Mouse (Mus musculus): ENCODE measurements at regions not wholly inside any gene's neighbourhood (a gene's known extent, or its start where the extent isn't known, plus 50 kb on each side); places are given as distances from the start of the nearest gene placed in this dataset.

DNA sequence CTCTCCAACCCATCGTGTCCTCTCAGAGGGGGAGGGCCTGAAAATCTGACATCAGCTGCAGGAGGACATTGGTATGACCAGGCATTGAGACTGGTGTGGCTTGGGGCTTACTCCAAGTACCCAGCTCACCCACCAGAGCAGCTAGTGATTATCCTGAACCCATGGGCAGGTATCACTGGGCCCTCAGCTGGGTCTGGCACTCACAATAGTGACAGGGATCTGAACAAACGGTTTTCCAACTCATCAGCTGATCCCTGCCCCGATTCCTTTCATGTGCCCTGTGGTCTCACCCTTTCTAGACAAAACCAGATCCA lies 211.2 kb downstream of the Gm26897 start:
- no peak for DNase-seq (ENCODE audit: low spot score)

GRCm38 (mm10) chr5:111946281-111946680 lies 212.6 kb downstream of the Gm26897 start:
- no peak for DNase-seq (ENCODE audit: low spot score)

GRCm38 (mm10) chr5:111957698-111958097 lies 224.0 kb downstream of the Gm26897 start:
- no peak for DNase-seq (ENCODE audit: low spot score)

- no peak for DNase-seq (ENCODE audit: low spot score)
These were observed 224.5 kb downstream of the Gm26897 start for GRCm38 (mm10) chr5:111958226-111958625.

- peak; percentile 3 for DNase-seq (ENCODE audit: low spot score)
These were observed 231.6 kb downstream of the Gm26897 start for GRCm38 (mm10) chr5:111965311-111965710.

DNA sequence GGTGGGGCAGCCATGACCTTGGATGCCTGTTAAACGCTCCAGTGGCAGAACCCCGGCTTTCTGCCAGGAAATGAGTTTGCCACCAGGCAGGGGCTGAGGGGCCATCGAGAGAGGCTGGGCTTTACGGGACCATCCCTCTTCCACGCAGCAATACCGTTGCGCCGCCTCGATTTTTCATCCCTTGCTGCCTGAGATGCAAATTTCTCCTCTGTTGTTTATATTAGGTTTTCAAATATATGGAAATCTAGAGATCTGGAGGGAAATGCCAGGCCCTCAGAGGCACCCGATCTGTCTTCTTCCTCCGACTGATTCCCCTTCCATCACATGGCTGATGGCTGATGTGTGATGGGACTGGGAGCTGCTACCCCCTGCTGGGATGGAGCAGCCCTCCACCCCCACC lies 234.4 kb downstream of the Gm26897 start:
- DNase-seq (ENCODE audit: low spot score), result peak; percentile 1

DNA sequence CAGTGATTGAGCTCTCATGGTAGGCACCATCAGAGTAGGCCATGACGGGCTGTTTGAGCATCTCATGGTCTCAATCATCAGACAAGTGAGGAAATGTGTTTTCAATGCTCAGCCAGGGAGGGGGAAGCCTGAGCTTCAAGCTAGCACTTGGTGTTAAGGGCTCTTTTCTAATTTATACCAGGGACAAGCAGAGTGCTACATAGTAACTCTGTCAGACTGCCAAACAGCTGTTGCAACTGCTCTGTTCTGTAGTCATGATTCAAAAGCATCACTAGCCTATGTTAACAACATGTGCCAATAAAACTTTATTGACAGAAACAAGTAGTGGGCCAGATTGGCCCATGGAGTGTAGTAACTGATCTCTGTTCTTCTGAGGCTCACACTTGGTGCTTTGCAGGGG lies 235.0 kb downstream of the Gm26897 start:
- DNase-seq (ENCODE audit: low spot score), result no peak

GRCm38 (mm10) chr5:111971193-111971592 lies 237.5 kb downstream of the Gm26897 start:
- DNase-seq (ENCODE audit: low spot score), result peak; percentile 17

DNA sequence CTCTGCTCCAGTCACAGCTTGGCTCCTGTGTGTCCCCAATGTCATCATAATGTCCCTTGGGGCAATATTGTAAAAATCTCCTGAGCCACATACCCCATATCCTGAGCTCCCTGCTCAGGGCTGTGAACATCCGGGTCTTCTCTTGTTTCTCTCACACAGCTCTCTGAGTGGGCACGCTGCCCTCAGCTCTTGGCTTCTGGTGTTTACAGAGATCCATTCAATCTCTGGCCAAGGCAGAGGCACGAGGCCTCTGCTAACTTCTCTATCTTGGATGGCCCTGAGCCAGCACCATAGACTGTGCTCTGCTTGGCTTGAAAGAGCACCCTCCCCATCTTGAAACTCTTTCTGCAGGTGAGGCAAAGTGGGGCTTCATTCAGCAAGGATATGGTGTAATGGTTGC lies 238.2 kb downstream of the Gm26897 start:
- DNase-seq (ENCODE audit: low spot score), result no peak

- DNase-seq (ENCODE audit: low spot score), result no peak
These were observed 242.0 kb downstream of the Gm26897 start for GRCm38 (mm10) chr5:111975686-111976085.

DNA sequence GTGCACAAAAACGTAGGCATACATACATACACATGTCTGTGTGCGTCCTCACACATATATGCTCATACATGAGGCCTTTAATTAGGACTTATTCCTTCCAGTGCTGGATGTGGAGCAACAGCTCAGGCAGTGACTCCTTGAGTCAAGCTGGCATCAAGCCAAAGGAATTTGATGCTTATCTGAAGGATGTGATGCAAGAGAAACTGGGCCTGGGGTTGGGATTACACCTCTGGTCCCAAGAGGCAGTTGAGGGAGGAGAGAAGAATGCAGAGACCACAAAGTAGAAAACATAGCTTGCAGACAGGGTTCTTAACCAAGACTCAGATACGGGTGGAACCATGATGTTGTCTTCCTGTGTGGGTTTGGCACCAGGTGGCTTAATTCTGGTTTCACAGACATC lies 245.9 kb downstream of the Gm26897 start:
- DNase-seq (ENCODE audit: low spot score), result no peak

DNA sequence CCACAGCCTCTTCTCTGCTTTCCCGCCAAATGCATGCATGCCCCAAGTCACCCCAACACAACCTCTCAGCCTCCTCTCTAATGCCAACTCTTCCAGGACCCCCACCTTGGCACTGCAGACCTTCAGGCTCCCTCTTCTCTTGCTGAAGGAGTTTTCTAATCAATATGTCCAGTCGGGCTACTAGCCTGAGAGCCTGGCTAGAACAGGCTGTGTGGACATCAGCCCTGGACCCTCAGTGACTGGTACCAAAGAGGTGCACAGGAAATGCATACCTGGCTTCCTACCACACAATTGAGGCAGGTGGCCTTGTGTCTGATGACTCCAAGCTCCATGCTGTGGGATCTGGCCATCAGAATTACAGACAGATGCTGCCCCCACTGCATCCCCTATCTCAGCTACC lies 248.4 kb downstream of the Gm26897 start:
- no peak for DNase-seq (ENCODE audit: low spot score)

DNA sequence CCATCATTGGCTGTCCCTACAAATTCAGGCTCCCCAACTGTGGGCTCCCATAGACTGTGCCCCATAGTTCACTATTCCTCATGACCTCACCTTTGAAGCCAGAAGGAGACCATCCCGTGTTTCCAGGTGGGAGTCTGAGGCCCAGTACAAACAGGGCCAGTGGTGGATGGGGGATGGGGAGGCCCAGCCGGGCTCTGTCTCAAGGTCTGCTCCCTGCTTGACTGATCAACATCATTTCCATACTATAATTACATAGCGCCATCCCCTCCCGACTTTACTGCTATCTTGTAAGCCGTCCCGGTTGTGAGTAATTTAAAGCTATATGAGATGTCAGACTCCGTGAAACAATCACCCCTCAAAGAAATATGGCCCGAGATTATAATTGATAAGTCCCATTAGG lies 252.3 kb downstream of the Gm26897 start:
- no peak for DNase-seq (ENCODE audit: low spot score)

DNA sequence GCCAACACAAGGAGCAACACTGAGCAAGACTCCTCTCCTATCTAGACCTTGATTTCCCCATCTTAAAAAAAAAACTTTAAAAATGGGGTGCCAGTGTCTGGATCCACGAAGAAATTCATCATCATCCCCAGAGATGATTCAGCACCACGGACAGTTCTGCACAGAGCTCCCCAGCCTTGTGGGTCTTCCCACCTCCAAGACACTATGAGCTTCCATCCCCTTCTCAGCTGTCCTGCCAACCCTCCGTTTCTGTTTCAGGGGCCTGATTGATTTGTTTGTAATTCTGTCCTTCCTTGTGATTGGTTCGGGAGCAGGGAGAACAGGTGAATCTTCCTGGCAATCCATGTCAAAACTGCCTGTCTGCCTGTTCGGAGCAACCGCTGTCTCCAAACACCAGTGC lies 253.3 kb downstream of the Gm26897 start:
- DNase-seq (ENCODE audit: low spot score), result no peak

DNA sequence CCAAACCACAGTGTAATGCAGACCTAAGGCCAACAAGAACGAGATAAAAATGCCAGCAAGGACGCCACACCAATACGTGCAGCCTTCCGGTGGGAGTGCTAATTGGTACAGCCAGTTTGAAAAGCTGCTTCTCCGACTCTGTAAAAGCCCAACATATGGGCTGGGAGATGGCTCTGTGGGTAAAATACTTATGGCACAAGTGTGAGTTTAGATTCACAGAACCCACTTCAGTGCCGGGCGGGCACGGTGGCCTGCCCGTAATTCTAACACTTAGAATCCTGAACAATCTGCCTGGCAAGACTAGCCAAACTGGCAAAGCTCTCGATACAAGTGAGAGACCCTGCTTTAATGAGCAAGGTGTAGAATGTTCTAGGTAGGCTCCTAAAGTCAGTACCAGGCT lies 258.1 kb downstream of the Gm26897 start:
- no peak for DNase-seq (ENCODE audit: low spot score)

- DNase-seq (ENCODE audit: low spot score), result no peak
These were observed 259.1 kb downstream of the Cryba4 start for GRCm38 (mm10) chr5:111993221-111993620.

DNA sequence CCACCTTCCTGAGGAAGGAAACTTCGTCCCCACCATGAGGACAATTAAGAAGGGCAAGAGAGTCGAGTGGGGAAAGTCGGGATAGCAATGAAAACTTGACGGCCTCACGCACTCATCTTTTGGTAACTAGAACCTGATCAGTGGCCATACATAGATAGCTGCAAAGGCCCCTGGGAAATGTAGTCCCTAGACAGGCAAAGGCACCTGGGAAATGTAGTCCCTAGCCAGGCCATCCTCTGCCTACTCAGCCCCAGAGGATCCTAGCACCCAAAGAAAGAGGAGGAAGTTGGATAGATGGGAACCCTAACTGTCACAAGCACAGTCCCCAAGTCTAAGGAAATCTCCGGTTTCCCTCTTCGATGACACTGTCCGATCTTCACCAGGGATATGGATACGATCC lies 258.4 kb downstream of the Cryba4 start:
- DNase-seq (ENCODE audit: low spot score), result no peak

DNA sequence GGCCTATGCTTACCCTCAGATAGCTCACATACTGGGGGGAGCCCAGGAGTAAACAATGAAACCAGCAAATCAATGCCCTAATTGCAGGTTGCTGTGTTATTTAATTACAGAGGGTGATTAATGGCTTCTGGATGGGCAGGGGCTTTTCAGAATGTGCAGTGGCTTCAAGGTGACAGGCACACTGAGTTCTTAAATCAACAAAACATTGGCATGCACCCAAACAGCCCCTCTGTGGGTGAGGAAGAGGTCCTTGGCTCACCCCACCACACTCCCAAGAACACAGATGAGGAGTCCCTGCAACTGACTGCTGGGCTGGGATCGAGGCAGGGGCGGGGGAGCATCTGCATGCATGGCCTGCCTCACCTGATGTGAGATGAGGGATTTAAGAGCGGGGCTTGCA lies 255.5 kb downstream of the Cryba4 start:
- DNase-seq (ENCODE audit: low spot score), result no peak

GRCm38 (mm10) chr5:112001742-112002701 lies 250.3 kb downstream of the Cryba4 start:
- DNase-seq (ENCODE audit: low spot score), result no peak

DNA sequence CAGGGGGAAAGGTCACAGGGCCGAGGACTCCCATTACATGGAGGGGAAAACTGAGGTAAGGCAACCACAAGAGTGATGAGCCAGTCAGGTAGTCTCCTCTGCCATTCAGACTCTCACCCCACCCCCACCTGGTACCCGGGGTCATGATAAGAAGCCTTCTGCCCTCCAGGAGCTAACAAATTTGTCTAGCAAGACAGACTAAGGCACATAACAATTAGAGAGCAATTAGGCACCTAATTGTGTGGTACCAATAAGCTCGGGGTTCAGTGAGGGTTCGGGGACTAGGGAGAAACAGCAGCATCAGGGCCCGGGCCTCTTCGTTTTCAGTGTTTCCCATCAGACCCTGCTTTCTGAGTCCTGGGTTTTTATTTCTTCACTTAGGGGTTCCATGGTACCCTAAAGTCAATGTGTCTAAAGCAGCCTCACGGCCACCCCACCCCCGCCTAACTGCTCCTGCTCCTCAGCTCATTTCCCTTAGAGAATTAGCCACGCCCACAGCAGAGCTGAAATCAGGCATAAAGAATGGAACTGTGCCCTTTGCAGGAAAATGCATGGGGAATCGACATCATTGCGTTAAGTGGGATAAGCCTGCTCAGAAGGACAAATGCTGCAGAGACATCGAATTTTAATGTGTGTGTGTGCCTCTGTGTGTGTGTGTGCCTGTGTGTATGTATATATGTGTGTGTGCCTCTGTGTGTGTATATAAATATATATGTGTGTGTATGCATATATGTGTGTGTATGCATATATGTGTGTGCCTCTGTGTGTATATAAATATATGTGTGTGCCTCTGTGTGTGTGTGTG lies 249.3 kb downstream of the Cryba4 start:
- no peak for DNase-seq (ENCODE audit: low spot score)

DNA sequence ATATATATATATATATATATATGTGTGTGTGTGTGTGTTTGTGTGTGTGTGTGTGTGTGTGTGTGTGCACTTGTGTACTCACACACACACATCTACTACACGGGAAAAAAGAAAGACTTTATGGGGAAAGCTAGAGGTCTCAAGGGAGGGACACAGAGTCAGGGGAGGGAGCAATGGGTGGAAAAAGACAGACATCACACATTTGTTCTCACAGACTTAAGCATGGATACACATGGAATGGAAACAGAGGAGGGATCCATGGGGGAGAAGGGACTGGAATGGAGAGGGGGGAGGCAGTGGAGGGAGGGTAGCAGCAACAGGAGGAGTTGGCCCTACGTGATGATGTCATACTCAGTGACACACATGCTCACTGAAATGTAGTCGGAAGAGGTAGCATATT lies 248.3 kb downstream of the Cryba4 start:
- no peak for DNase-seq (ENCODE audit: low spot score)

DNA sequence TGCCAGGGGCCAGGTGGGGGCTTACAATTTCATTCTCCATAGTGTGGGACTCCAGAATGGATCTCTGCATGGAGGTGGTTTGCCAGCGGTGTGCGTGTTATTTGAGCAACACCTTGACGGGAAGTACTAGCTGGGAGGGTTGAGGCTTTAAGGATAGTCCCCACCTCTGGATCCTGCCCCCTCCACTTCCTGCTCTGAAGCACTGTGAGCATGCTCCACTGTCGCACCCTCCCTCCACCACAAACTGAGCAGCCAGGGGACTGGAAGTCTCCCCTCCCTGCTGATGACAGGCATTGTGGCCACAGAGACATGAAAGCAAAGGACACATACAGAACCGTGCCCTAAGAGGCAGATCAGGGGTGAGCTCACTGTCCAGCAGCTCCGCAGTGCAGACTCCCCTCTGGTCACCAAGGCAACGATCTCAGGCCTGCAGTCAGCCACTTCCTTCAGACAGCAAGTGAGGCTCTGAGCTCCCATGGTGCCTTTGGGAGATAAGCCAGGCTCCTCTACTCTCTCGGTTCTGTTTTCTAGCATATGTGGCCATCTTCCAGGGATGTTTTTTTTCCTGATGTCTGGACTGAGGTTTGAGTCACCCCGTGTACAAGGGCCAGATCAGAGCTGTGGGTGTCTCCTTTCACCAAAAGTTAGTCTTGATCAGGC lies 239.7 kb downstream of the Cryba4 start:
- no peak for DNase-seq (ENCODE audit: low spot score)

DNA sequence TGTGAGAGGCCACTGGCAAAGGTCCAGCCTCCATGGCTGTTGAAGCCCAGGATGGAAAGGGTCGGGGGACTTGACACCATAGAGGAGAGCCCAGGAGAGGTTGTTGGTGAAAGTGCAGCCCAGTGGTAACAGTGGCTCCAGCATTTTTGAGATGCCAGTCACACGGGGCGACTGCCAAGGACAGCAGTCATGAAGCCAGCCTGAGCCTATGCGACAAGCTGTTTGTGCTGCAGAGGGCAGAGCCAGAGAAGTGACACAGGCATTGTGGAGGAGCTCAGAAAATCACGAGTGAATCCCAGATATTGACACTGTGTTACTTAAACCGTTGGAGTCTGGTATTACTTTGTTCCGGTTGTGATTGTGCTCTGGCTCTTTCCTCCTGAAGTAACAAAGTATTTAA lies 233.4 kb downstream of the Cryba4 start:
- DNase-seq (ENCODE audit: low spot score), result no peak

Measured in urinary bladder, adult 2 months (tissue).